Comparison of ENCODE assay signal across 15 mouse cellular contexts in the genomic region with DNA sequence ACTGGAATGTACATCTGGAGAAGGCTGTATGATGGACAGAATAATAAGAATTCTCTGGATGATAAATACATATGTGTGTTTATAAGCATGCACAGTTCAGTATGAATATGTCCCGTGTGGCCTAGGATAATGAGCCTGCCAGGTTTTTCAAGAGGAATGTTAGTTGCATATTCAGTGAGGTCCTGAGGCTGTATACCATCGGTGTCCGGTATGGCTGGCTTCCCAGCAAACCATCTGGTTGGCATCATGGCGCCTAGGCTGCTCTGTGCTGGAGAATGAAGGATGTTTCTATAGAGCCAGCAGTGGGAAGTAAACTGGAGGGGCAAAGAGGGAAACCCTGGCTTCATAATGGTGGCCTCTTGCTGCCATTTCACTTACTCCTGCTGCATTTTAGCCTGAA.
DNase-seq lines count a peak whose midpoint lies in the region; ATAC-seq and TF ChIP-seq lines count a peak whose summit lies in the region.
"Had no signal": no experiment of that assay in that cellular context is flagged by ENCODE, and none has a peak within 500 bp of the region (broad histone marks: within the 10 kb centered on the region; RNA-seq: fewer than 3 reads in every experiment).

No protein-coding gene starts in this region.

- DNase-seq in hindbrain, embryonic 11.5 days (ENCODE audit: low spot score), result no peak
- DNase-seq in brain, embryonic 14.5 days (ENCODE audit: low read depth), result peak; percentile 69
- peak; percentile 27 for DNase-seq in cerebellum, adult 9-10 months
- DNase-seq in limb, embryonic 14.5 days (ENCODE audit: low spot score), result peak; percentile 58
- no peak for DNase-seq in gastrocnemius, postnatal 4 days (ENCODE audit: low spot score in 2 of 2)
- DNase-seq in gastrocnemius, adult 18-20 months (ENCODE audit: low spot score), result no peak
- DNase-seq: gastrocnemius, postnatal 36 days; kidney, adult 9 months; lung, postnatal 10 days; right cerebral cortex, postnatal 25 days had no signal

- no peak overlapping the region for H3K4me3 ChIP-seq in hindbrain, embryonic 16.5 days (ENCODE audit: low read length)
- no peak overlapping the region for H3K4me3 ChIP-seq in hindbrain, embryonic 11.5 days (ENCODE audit: low read depth, low read length)
- no peak overlapping the region for H3K4me3 ChIP-seq in limb, embryonic 14.5 days (replicated peaks; ENCODE audit: low read length)
- H3K4me3 ChIP-seq: hindbrain, embryonic 15.5 days; layer of hippocampus, adult 2 months had no signal

- no peak for TF ChIP-seq CTCF in brain, embryonic 14.5 days (IDR thresholded peaks at IDR 0.05; ENCODE audit: borderline replicate concordance, extremely low read depth, insufficient read depth, insufficient read length)

- no peak for TF ChIP-seq POLR2A in brain, embryonic 14.5 days (IDR thresholded peaks at IDR 0.05; ENCODE audit: borderline replicate concordance, extremely low read depth, insufficient read depth, insufficient read length, poor library complexity, severe bottlenecking)
- no peak for TF ChIP-seq POLR2A in limb, embryonic 14.5 days (IDR thresholded peaks at IDR 0.05; ENCODE audit: borderline replicate concordance, extremely low read depth, insufficient read depth, insufficient read length)

- ATAC-seq in hindbrain, embryonic 16.5 days, result peak; percentile 70; the same call in 1 of the 2 replicates
- ATAC-seq in hindbrain, embryonic 11.5 days (ENCODE audit: low FRiP score), result no peak
- ATAC-seq in limb, embryonic 14.5 days (ENCODE audit: low FRiP score, low read depth), result peak; percentile 76
- ATAC-seq: CD4-positive, CD25-positive, alpha-beta regulatory T cell, adult 4 months had no signal

- no peaks in the 10 kb centered on the region; the same call in 1 of the 2 replicates for H3K36me3 ChIP-seq in hindbrain, embryonic 16.5 days (ENCODE audit: control insufficient read depth, insufficient read depth, low read length)
- no peaks in the 10 kb centered on the region for H3K36me3 ChIP-seq in hindbrain, embryonic 11.5 days (ENCODE audit: control insufficient read depth, insufficient read depth, low read length)
- no peaks in the 10 kb centered on the region for H3K36me3 ChIP-seq in limb, embryonic 14.5 days (ENCODE audit: control insufficient read depth, insufficient read depth, low read length)
- H3K36me3 ChIP-seq: hindbrain, embryonic 15.5 days had no signal

- H3K27me3 ChIP-seq in hindbrain, embryonic 16.5 days (replicated peaks; ENCODE audit: control insufficient read depth, insufficient read depth, low read length), result no peaks in the 10 kb centered on the region
- H3K27me3 ChIP-seq in hindbrain, embryonic 11.5 days (ENCODE audit: control insufficient read depth, insufficient read depth, low read length), result no peaks in the 10 kb centered on the region
- no peaks in the 10 kb centered on the region for H3K27me3 ChIP-seq in limb, embryonic 14.5 days (ENCODE audit: control insufficient read depth, insufficient read depth, low read length)
- H3K27me3 ChIP-seq: hindbrain, embryonic 15.5 days had no signal

- H3K9ac ChIP-seq in hindbrain, embryonic 16.5 days (ENCODE audit: low read depth, low read length), result no peak overlapping the region
- H3K9ac ChIP-seq in hindbrain, embryonic 11.5 days (ENCODE audit: low read depth, low read length), result no peak overlapping the region
- no peak overlapping the region for H3K9ac ChIP-seq in limb, embryonic 14.5 days (ENCODE audit: low read depth, low read length, severe bottlenecking)
- H3K9ac ChIP-seq: hindbrain, embryonic 15.5 days; liver, embryonic 14.5 days had no signal

- no peak overlapping the region for H3K4me2 ChIP-seq in hindbrain, embryonic 16.5 days (ENCODE audit: low read length)
- no peak overlapping the region for H3K4me2 ChIP-seq in hindbrain, embryonic 11.5 days (replicated peaks; ENCODE audit: low read depth, low read length)
- no peak overlapping the region for H3K4me2 ChIP-seq in limb, embryonic 14.5 days (replicated peaks; ENCODE audit: low read depth, low read length, severe bottlenecking)
- H3K4me2 ChIP-seq: hindbrain, embryonic 15.5 days had no signal

- H3K4me1 ChIP-seq in hindbrain, embryonic 16.5 days (ENCODE audit: control insufficient read depth, insufficient read depth, low read depth, low read length), result no peaks in the 10 kb centered on the region
- no peaks in the 10 kb centered on the region for H3K4me1 ChIP-seq in hindbrain, embryonic 11.5 days (replicated peaks; ENCODE audit: control insufficient read depth, insufficient read depth, low read length)
- peaks cover 15% of the 10 kb centered on the region for H3K4me1 ChIP-seq in limb, embryonic 14.5 days (ENCODE audit: control insufficient read depth, insufficient read depth, low read length)

- WGBS in hindbrain, embryonic 16.5 days, result 53% methylated on average over 4 of the region's 4 CpGs
- 90% methylated on average over 4 of the region's 4 CpGs for WGBS in hindbrain, embryonic 11.5 days
- 50% methylated on average over 4 of the region's 4 CpGs for WGBS in limb, embryonic 14.5 days

- H3K9me3 ChIP-seq in hindbrain, embryonic 16.5 days (ENCODE audit: control insufficient read depth, low read length), result no peaks in the 10 kb centered on the region
- H3K9me3 ChIP-seq in hindbrain, embryonic 11.5 days (ENCODE audit: control insufficient read depth, low read length), result no peaks in the 10 kb centered on the region
- no peaks in the 10 kb centered on the region for H3K9me3 ChIP-seq in limb, embryonic 14.5 days (ENCODE audit: control insufficient read depth, low read length)
- H3K9me3 ChIP-seq: hindbrain, embryonic 15.5 days had no signal

- no peak overlapping the region for H3K27ac ChIP-seq in hindbrain, embryonic 16.5 days (ENCODE audit: low read depth, low read length)
- no peak overlapping the region for H3K27ac ChIP-seq in hindbrain, embryonic 11.5 days (ENCODE audit: low read depth, low read length)
- H3K27ac ChIP-seq in limb, embryonic 14.5 days (replicated peaks; ENCODE audit: low read depth, low read length), result peak overlapping the region; percentile 44
- H3K27ac ChIP-seq: hindbrain, embryonic 15.5 days; layer of hippocampus, adult 2 months; liver, embryonic 14.5 days had no signal

Comparison
In these comparisons a context has a peak if more than half of its experiments do, and no peak if none do; other contexts are left out.
1. DNase-seq: peak in brain, embryonic 14.5 days (single experiment), cerebellum, adult 9-10 months (single experiment) and limb, embryonic 14.5 days (single experiment); none in hindbrain, embryonic 11.5 days (single experiment), gastrocnemius, postnatal 4 days (0 of 2) and gastrocnemius, adult 18-20 months (single experiment).